Mouse (Mus musculus): ENCODE measurements around the gene Sipa1l1.

GRCm38 (mm10) chr12:82218201-82218600, 49.1 kb downstream of the Sipa1l1 start:
- TF ChIP-seq CTCF (IDR thresholded peaks at IDR 0.05; ENCODE audit: insufficient read depth, low read depth, low read length) (no peak), POLR2A (IDR thresholded peaks at IDR 0.05; ENCODE audit: insufficient read depth, low read depth, low read length) (no peak)
